In genomic region chr6:5384178-5384490, GRCm38 (mm10) we compare ENCODE assay signal across 8 mouse cellular contexts. TPM values are rescaled to one million over a fixed set of nuclear protein-coding genes. Genes with fewer than 3 reads are reported as not detected.
DNase-seq lines count a peak whose midpoint lies in the region; ATAC-seq lines count a peak whose summit lies in the region.

No protein-coding gene starts in this region.

- peaks cover 47% of the 10 kb centered on the region for H3K4me1 ChIP-seq in limb, embryonic 12.5 days (replicated peaks)
- H3K4me1 ChIP-seq in midbrain, embryonic 13.5 days (replicated peaks): peaks cover 57% of the 10 kb centered on the region

- H3K36me3 ChIP-seq in limb, embryonic 12.5 days: no peaks in the 10 kb centered on the region
- H3K36me3 ChIP-seq in midbrain, embryonic 13.5 days: no peaks in the 10 kb centered on the region

- peak overlapping the region; percentile 60 for H3K4me2 ChIP-seq in limb, embryonic 12.5 days
- H3K4me2 ChIP-seq in midbrain, embryonic 13.5 days (replicated peaks): peak overlapping the region; percentile 45

- peak overlapping the region; percentile 35; the same call in 1 of the 2 replicates for H3K9ac ChIP-seq in limb, embryonic 12.5 days (replicated peaks)
- peak overlapping the region; percentile 61; the same call in 1 of the 2 replicates for H3K9ac ChIP-seq in midbrain, embryonic 13.5 days (replicated peaks)

- DNase-seq in urinary bladder, adult 18-20 months (ENCODE audit: low spot score in 2 of 2): peak; percentile 30 to 48
- DNase-seq in urinary bladder, postnatal 10 days (ENCODE audit: low spot score): no peak
- DNase-seq in embryo, embryonic 11 days: peak; percentile 92
- peak; percentile 70 to 88 for DNase-seq in heart, adult 18-20 months
- DNase-seq in kidney, adult 18-20 months: peak; percentile 65
- peak; percentile 24 to 48 for DNase-seq in spleen, postnatal 14 days (ENCODE audit: low spot score in 2 of 2)

- no peaks in the 10 kb centered on the region for H3K27me3 ChIP-seq in limb, embryonic 12.5 days
- peaks cover 3% of the 10 kb centered on the region; the same call in 1 of the 2 replicates for H3K27me3 ChIP-seq in midbrain, embryonic 13.5 days

- H3K27ac ChIP-seq in limb, embryonic 12.5 days: peak overlapping the region; percentile 87
- peak overlapping the region; percentile 91 for H3K27ac ChIP-seq in midbrain, embryonic 13.5 days

- peak overlapping the region; percentile 35 for H3K4me3 ChIP-seq in limb, embryonic 12.5 days (replicated peaks)
- H3K4me3 ChIP-seq in midbrain, embryonic 13.5 days (replicated peaks): peak overlapping the region; percentile 20

- under 1% methylated on average over 11 of the region's 11 CpGs for WGBS in limb, embryonic 12.5 days
- WGBS in midbrain, embryonic 13.5 days: under 1% methylated on average over 11 of the region's 11 CpGs

- H3K9me3 ChIP-seq in limb, embryonic 12.5 days: no peaks in the 10 kb centered on the region
- no peaks in the 10 kb centered on the region for H3K9me3 ChIP-seq in midbrain, embryonic 13.5 days

- ATAC-seq in limb, embryonic 12.5 days (ENCODE audit: insufficient number of reproducible peaks, insufficient read depth, low FRiP score, low TSS enrichment, low read depth): no peak
- no peak for ATAC-seq in midbrain, embryonic 13.5 days

RNA-seq across cellular contexts. Expression of gene Asb4, which starts 0.9 kb away (rescaled TPM):
- total RNA-seq in heart, adult 18-20 months (2021): 1 to 10 TPM; 3.9 to 5.1 TPM
- polyA plus RNA-seq in limb, embryonic 12.5 days (2016; fragmentation: Nextera tagmentation; extraction: Ambion mirVana): 109 and 119 TPM in 2 replicates
- 17.6 and 18.6 TPM in 2 replicates for polyA plus RNA-seq in midbrain, embryonic 13.5 days (2015; fragmentation: Nextera tagmentation; extraction: Ambion mirVana)
